Mouse (Mus musculus) olfactory bulb, adult 2 months (tissue): ENCODE data around the gene Pmpcb.

Experiments
- CTCF ChIP-seq: fragments of 200-500 bp; IDR thresholded peaks from 2 replicates; pipeline ENCODE4 v1.5.1; 2012; ENCODE audit warnings: low read depth, mild to moderate bottlenecking, low read length, moderate library complexity; ENCODE audit not compliant: insufficient read depth
- POLR2A ChIP-seq: fragments of 200-500 bp; IDR thresholded peaks from 2 replicates; pipeline ENCODE4 v1.6.1; 2012; ENCODE audit warnings: mild to moderate bottlenecking, low read depth, low read length, moderate library complexity; ENCODE audit not compliant: insufficient read depth

DNA sequence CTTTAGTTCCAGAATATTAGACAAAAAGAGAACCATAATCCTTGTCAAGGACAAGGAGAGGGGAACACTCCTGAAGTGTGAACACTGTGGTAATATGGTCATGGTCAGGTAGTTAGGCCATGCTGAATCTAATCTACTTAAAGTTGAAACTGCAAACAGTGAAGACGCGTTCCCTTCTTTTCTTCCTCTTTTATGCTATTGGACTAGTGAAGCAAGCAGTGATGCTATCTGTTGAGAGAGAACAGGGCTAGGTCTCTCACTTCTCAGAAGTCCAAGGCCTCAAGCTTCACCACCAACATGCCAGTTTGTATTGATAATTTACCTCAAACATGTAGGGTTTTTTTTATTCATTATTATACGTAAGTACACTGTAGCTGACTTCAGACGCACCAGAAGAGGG, 22.5 kb upstream of the Pmpcb start:
- TF ChIP-seq CTCF (no peak), POLR2A (no peak)
